Mouse (Mus musculus) CH12.LX (cell line): Measurements from ENCODE around the gene Fmo6.

ENCODE experiments used
- CTCF ChIP-seq, 2 experiments: IDR thresholded peaks in 1 of 2; conservative IDR thresholded peaks in 1 of 2; 2 replicates each; pipeline ENCODE4 v1.5.1; 2011 to 2012; ENCODE audit warnings: low read depth in 2 of 2, low read length in 2 of 2, improper control_type of control experiment in 1 of 2, inconsistent platforms in 1 of 2, mild to moderate bottlenecking in 1 of 2, moderate library complexity in 1 of 2
- HCFC1 ChIP-seq: IDR thresholded peaks from 2 replicates; pipeline ENCODE4 v1.6.1; 2012; ENCODE audit warnings: low read depth, mild to moderate bottlenecking, inconsistent platforms, low read length, improper control_type of control experiment
- POLR2A ChIP-seq: IDR thresholded peaks from 2 replicates; pipeline ENCODE4 v1.6.1; 2011; ENCODE audit warnings: low read depth, mild to moderate bottlenecking, improper control_type of control experiment, low read length
- ZC3H11A ChIP-seq: IDR thresholded peaks from 2 replicates; pipeline ENCODE4 v1.6.1; 2012; ENCODE audit warnings: low read depth, mild to moderate bottlenecking, inconsistent platforms, low read length, improper control_type of control experiment

DNA sequence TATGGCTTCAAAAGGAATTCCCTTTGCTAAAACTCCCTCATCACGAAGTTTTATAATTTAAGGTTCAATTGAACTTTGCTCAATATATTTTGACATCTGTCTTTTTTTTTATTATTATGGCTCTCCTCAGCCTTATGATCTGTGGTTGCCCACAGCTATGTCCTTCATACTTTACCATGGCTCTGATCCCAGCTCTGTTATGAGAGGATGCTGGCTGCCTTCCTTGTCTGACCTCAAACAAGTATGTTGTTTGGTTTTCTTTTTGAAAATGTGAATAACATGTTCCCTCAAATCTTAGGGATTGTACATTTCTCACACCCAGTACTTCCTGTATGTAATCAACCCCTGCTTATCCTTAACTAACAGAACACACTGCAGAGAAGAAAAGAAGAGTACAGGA is 20.1 kb upstream of the Fmo6 start:
- TF ChIP-seq CTCF (conservative IDR thresholded peaks at IDR 0.05 in 1 of 2, IDR thresholded peaks at IDR 0.05 in 1 of 2; ENCODE audit: low read depth in 2 of 2, low read length in 2 of 2) (no peak), ZC3H11A (no peak), POLR2A (no peak), HCFC1 (no peak)
